Mouse (Mus musculus): ENCODE measurements around the gene Bace1. TPM values are rescaled to one million over a fixed set of nuclear protein-coding genes. Genes with fewer than 3 reads are reported as not detected.

The Bace1 gene
- 29.3 and 30.1 TPM in 2 replicates for polyA plus RNA-seq (2021; fragmentation: Nextera tagmentation)
- long read RNA-seq, experiment 1, full-length matches to known transcripts = 196 of 248 reads
- long read RNA-seq, experiment 1, partial matches to known transcripts = 23 of 248 reads
- long read RNA-seq, experiment 1, other reads (novel, unspliced or antisense) = 29 of 248 reads
- long read RNA-seq, experiment 2, full-length matches to known transcripts = 9 of 72 reads
- long read RNA-seq, experiment 2, partial matches to known transcripts = 49 of 72 reads
- long read RNA-seq, experiment 2, other reads (novel, unspliced or antisense) = 14 of 72 reads

DNA sequence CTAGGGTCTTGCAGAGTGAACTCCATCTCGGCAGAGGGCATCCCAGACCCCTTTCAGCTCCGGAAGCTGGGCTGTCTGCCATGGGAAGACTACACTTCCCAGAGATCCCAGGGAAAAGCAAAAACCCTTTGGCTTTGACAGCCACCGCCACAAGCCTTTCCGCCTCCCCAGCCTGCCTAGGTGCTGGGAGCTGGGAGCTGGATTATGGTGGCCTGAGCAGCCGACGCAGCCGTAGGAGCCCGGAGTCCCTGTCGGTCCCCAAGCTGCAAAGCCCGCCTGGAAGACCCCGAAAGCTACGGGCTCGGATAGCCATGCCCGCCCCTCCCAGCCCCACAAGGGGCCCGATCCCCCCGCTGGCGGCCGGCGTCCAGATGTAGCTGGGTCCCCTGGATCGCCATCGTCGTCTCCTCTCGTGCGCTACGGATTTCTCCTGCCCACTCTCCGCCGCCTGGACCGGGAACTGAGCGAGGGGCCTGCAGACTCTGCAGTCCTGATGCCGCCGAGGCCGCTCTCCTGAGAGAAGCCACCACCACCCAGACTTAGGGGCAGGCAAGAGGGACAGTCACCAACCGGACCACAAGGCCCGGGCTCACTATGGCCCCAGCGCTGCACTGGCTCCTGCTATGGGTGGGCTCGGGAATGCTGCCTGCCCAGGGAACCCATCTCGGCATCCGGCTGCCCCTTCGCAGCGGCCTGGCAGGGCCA lies at the start of gene Bace1:
Gene Bace1 (plus strand): TSS at position 147 of the 705 bp plus-strand sequence.

GRCm38 (mm10) chr9:45828291-45828963 lies 10.0 kb upstream of the Bace1 start, which contains the start of gene Cep164:
Gene Cep164, minus strand, starts transcription at chr9:45828691.

GRCm38 (mm10) chr9:45906355-45907077 lies 68.1 kb downstream of the Bace1 start, which contains the start of the genes Pcsk7 and Rnf214:
Gene Pcsk7, plus strand, starts transcription at chr9:45906497.
Gene Rnf214, minus strand, starts transcription at chr9:45906911.

Other genes with a start within 250 kb of the Bace1 start
- 1.5 and 1.9 TPM in 2 replicates for gene Cep164, start 9.9 kb upstream of the Bace1 start, polyA plus RNA-seq (2021; fragmentation: Nextera tagmentation)
- 6.9 and 7.1 TPM in 2 replicates for gene Pcsk7, start 67.9 kb downstream of the Bace1 start, polyA plus RNA-seq (2021; fragmentation: Nextera tagmentation)
- gene Rnf214, start 68.3 kb downstream of the Bace1 start, polyA plus RNA-seq (2021; fragmentation: Nextera tagmentation) = 27.7 and 44.1 TPM in 2 replicates
- gene Tagln, start 97.5 kb downstream of the Bace1 start, polyA plus RNA-seq (2021; fragmentation: Nextera tagmentation) = 3.7 and 4.3 TPM in 2 replicates
- 10.9 and 44.3 TPM in 2 replicates for gene Sidt2, start 116.7 kb downstream of the Bace1 start, polyA plus RNA-seq (2021; fragmentation: Nextera tagmentation)
- 131 and 177 TPM in 2 replicates for gene Pafah1b2, start 174.1 kb downstream of the Bace1 start, polyA plus RNA-seq (2021; fragmentation: Nextera tagmentation)
- 12.3 and 14.0 TPM in 2 replicates for gene Sik3, start 174.2 kb downstream of the Bace1 start, polyA plus RNA-seq (2021; fragmentation: Nextera tagmentation)

All from left cerebral cortex, adult 6 months (tissue).